Mouse (Mus musculus) lung, postnatal 4 days (tissue): ENCODE results near the gene Ankrd1.

Experiments used
- DNase-seq, 2 experiments: peaks; one replicate each; pipeline ENCODE4 v3.0.0; 2021

The Ankrd1 gene

DNA sequence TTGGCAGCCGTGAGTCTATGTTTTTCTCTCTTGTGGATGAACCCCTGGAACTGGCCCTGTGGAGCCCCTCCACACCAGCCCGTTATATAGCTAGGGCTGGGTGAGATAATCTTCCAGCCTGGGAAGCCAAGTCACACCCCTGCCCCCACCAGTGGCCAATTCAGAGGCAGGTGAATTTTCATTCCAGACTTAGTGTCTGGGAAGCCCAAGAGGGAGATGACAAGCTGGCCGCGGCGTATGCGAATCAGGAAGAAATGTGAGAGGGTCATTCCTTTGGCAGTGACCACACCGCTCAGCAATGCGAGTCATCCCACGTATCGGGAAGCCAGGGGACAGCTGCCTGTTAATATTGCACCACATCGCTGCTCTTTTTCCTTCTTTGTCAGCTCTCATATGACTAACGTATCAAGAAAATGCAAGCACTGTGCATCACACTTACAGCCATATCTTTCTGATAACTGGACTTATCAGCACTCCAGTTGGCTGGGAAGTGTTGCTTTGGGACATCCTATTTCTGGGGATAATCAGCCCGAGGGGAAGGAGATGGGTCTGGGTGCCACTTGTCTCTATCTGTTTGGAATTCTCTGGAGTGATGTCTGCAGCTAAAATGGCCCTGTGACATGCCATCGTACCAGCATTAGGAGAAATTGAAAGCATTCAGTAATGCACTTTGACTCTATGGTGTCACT is at the start of gene Ankrd1:
Ankrd1 (minus strand) TSS at position 317 of the 689 bp plus-strand sequence.
- DNase-seq = peak in 1 of 2 experiments; percentile 28

DNA sequence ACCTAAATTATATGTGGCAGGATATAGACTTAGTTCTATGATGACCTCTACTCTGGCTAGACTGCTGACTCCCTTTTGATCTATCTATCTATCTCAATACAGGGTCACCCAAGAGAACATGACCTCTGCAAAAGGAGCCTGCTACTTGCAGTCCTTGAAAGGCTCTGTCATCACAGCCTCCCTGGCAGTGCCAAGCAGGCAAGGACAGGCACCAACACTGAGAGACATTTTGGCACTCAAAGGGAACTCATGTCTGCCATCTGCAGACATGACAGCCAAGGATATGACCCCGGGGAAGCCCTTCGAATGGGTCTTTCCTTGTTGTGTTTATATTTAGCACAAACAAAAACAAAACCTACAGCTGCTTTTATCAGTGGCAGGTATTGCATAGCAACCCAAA is 49.2 kb upstream of the Ankrd1 start:
- DNase-seq = no peak

DNA sequence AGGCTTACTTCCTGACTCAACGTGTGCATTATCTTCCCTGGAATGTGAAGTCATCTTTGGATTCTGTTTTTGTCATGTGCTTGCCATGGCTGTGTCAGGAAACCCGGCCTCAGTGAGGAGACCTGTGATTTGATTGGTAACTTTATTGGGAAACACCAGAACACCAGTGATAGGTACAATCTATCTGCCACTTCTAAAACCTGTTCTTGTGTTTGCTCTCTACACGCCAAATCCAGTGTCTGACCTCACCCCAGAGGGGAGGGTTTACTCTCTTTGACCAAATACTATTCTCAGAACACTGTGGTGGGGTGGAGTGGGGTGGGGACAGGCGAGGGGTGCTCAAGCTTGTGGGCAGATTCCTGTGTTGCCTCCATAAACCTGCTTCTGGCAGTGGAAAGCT is 48.2 kb upstream of the Ankrd1 start:
- DNase-seq = no peak

DNA sequence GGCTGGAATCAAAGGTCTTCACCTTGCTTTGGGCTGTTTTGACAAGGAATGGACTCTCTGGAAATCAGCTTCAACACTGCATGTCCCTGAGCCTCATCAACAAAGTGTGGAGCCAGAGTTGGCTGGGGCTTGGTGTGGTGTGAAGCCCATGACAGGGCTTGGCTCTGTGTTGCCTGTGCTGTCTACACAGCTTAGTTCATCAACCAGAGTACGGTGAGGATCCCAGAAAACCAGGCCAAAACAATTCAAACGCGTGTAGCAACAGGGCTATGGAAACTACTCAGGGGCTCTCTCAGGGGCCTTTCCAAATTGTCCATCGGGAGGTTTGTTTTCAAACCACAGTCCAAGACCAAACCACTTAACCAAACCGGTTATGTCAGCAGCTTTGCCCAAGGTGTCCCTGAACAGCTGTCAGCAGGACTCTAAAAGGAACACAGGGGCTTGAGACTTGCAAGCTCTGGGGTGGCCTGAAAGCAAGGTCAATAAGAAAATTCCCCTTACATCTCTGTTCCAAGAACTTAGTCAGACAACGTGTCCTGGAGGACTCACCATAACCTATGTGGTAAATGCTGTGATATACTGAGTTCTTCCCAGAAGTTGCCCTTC is 47.5 kb upstream of the Ankrd1 start:
- peak; percentile 58 to 86 for DNase-seq

DNA sequence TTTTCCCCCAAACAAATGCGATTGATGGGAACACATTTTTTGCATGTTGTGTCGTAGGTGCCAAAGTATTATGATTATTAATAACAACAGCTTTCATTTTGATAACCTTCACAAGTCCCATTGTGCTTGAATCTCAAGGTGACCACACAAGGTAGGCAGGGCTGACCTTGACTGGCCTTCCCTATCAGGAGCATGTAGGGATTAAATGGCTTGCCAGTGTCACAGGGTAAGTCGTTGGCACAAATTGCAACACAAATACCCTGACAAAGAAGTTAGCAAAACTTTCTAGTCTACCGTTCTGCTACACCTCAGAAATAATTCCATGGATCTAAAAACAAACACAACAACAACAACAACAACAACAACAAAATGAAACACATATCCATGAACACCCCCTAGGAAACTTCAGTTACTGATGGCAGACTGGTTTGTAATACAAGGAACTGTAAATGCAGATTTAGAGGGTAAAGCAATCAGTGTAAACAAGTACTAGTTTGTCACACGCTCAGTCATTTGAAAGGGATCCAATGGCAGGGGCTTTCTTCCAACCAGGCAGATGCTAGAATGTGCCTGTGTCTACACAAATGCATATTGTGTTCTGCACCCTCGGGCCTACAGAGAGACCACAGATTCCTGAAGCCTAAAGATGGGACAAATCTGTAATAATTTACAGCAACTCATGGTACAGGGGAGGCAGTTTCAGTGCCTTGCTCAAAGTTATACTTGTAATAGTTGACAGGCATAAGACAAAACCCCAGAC is 46.7 kb upstream of the Ankrd1 start:
- DNase-seq = no peak

DNA sequence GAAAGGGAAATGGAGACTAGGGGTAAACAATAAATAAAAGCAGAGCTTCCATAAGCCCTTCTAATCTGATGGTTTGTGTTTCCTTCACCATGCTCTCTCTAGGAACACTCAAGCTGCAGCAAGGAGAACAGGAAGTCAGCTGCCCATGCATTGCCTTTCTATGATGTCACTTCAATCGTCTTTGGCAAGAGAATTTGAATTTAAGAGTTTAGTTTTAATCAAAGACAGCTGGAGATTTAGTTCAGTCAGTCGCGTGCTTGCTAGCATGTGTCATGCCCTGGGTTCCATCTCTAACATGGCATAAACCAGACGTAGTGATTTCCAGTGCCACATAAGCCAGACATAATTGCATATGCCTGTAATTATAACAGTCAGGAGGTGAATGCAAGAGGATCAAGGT is 45.5 kb upstream of the Ankrd1 start:
- no peak for DNase-seq

DNA sequence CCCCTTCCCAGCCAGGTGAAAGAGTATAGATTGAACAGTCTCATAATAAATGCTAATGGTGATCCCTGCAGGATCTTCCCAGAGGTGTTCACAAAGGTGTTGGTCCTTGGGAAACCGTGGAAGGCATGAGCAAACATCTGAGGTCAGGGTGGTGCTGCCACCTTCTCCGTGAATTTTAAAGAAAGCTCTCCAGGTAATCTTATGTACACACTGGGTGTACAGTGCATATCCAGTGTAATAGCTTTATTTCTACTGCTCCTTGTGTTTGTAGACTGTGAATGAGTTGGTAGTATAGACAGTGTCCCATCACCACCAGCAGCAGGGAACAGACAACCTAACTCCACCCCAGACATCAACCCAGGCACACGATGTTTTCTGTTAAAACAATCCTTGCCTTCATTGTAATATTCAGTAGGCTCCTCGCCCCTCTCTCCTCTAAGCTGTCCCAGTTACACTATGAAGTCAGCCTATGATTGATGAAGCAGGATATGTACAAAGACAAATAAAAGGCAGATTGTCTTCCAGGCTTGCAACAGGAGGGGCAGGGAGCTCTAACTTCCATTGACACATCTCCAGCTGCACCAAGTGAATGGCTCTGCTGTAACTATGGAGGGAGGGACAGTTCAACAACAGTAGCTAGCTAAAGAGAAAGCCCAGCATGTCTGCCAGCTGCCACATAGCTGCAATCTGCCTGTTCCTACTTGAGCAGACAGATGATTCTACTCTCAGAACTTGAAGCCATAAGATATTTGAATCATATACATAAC is 30.5 kb upstream of the Ankrd1 start:
- peak in 1 of 2 experiments; percentile 29 for DNase-seq

DNA sequence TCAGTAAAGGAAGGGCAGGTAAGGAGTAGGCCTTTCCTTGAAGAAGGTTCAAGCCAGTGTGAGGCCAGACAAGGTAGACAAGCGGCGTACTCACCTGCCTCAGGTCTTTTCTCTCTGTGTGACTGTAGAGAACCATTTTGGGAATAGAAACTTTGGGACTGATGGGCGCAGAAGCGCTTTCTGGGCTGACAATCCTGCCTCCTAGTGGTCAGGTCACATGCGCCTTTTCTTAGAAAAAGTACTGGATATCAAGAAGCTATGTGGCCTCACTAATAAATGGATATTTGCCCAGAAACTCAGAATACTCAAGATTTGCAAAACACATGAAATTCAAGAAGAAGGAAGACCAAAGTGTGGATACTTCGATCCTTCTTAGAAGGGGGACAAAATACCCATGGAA is 28.7 kb upstream of the Ankrd1 start:
- DNase-seq = no peak

DNA sequence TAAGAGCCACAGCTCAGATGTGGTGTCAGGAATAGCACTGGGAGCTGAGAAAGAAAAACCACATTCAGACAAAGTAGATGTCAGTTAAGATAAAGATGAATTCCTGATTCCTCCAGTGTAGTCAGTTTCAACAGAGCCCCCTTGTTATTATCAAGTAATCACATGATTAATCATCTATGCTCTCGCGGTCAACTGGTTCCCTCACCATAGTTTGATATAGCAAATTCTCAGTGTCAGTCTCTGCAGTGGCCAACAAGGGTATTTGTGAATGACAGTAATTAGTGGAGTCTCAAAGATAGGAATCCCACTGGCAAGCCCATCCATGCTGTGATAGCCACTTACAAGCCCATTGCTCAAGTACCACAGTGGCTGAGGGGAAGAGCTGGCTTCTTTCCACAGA is 23.7 kb upstream of the Ankrd1 start:
- DNase-seq = no peak

DNA sequence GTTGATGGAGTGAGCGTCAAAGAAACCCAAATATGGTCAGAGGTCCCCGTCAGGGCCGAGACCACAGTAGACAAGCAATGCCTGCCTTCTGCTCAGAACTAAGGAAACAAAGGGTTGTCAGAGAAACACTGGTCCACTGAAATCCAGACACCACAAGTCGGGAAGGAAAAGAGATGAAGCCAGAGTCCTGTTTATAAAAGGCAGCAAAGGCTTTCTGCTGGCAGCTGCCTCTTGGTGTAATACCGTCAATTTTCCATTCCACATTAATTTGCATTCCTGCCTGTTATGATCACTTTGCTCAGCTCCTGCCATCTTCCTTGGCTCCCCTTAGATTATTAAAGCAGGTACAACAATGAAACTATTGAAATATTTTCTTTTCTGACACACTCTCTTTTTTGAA is 13.8 kb upstream of the Ankrd1 start:
- DNase-seq = no peak

DNA sequence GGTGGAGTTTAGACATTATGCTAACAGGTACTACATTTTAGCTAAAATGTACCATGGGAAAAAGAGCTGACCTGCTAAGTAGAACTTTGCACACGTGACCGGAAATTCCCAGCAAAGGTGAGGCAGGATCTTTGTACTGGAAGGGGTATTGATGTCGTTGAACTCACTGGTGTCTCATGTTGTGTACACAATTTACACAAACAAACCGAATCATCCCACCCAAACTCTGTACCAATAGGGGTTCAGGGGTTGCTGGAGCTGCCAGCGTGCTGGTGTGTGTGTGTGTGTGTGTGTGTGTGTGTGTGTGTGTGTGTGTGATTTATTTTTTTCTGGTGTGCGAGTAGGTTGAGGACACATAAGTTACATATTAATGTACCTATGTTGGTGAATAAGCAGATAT is 13.2 kb upstream of the Ankrd1 start:
- DNase-seq = no peak

DNA sequence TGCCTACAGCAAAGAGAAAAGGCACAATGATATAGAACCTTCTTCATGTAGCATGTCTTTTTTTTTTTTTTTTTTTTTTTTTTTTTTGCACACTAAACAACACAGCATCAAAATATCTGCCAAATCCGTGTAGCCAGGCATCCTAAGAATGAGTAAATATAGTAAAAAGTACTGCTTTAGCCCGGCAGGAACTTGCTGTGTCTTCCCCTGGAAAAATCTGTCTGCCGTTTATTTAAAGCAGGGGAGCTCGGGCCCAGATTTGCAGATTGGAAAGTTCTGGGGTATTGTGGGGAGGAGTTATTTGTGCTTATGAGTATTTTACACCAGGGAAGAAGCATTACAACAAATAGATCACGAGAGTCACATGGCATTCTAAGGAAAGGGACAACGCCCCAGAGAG is 12.1 kb upstream of the Ankrd1 start:
- DNase-seq = no peak

DNA sequence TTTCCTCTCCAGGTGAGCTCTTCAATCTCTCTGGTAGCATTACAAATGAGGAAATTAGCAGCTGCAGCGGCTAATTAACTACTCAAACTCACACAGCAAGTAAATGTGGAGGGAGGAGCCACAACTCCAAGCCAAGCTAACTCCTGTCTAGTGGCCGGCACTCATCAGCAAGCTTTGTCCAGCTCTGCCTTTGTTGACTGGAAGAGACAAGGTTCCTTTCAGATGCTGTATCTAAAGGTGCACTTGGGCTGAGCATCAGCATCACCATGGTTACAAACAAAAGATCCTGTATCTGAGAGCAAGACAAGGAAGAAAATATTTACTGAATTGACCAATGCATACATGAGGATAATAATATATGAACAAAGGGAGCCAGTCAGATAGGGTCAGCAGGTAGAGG is 10.3 kb upstream of the Ankrd1 start:
- no peak for DNase-seq

DNA sequence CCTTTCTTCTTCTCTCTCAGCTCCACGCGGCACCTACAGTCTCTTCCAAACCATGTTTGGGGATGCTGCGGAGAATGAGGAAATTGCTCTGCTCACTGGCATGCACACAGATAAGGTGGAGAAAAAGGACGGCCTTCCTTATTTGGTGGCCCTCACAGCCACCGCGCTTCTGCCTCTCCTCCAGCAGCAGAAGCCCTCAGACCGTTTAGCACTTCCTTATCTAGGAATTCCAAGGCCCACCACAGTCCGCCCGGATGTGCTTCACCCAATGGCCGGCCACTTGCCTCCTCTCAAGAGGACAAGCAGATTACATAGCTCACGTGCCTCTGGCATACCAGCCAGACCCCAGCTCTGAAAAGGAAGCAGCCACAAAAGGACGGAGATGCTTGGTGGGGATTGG is 9.7 kb upstream of the Ankrd1 start:
- peak; percentile 24 to 66 for DNase-seq

DNA sequence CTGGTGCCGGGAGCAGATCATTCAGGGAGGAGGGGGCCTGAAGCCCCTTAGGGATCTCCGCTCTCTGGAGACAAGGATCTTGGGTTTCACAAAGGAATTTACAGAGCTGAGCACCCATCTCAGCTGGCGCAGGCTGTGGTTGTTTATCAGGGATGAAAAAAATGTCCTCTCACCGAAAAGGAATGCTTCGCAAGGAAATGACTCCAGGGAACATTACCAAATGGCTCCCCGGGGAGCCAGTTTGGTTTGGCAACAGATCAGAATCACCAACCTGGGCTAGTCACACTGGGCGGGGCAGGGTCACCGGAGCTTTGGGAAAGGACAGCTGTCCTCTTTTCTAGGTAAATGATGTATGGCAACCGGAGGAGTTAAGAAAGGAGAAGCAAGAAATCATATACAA is 9.3 kb upstream of the Ankrd1 start:
- peak in 1 of 2 experiments; percentile 30 for DNase-seq

DNA sequence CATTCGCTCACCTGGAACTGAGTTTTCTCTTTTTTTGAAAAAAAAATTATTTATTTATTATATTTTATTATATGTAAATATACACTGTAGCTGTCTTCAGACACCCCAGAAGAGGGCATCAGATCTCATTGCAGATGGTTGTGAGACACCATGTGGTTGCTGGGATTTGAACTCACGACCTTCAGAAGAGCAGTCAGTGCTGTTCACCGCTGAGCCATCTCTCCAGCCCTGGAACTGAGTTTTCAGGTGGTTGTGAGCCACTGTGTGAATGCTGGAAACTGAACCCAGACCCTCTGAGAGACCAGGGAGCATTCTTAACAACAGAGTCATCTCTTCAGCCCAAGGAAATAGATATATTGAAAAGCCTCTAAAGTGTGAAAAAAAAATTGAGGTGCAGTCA is 8.5 kb upstream of the Ankrd1 start:
- DNase-seq = no peak

DNA sequence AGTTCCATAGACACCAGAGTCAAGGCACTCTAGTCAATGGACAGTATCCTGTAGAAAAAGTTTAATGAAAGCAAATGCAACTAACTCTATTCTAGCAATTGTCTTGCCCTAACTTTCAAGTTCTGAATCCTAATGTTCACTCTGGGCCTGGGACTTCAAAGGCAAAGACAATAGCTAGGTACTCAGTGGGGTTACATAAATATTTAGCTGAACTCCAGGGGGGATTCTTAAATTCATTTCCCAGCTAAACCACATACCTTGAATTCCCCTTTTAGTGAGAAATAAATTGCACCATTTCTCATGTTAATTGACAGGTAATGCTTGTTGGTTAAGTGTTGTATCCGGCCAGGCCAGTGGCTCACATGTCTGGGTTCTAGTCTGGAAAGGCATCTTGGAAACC is 4.3 kb upstream of the Ankrd1 start:
- no peak for DNase-seq

DNA sequence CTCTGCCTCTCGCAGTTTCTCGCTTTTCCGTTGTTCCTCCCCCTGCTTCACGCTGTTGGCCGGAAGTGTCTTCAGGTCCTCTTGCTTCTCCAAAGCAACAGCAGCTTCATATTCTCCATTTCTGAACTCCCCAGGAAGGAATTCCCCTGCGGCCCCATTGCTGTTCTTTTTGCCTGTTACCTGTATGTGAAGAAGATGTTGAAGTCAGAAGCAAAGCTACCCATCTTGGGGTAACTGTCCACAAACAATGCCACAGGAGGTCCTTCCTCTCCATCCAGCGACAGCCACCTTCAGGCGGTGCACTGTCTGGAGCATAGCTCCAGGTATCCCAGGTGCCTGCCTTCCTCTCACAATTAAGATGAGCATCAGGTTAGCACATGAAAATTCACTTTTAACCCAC is 680 bp downstream of the Ankrd1 start:
- no peak for DNase-seq

DNA sequence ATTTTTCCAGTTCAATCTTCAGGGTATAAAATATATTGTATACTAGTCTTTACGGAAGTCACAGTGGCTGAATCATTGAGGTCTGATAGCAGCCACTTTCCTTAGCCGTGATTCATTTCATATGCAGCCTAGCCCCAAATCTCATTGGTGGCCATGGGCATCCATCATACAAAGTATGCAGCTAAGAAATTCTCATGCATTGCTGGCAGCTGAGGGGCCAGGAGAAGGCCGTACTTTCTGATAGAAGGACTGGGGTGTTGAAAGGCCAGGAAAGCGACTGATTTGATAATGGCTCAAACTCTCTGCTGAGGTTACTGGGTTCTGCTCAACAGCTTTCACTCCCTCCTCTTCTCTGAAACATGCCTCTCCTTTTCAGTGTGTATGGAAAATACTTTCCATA is 3.7 kb downstream of the Ankrd1 start:
- DNase-seq = no peak

DNA sequence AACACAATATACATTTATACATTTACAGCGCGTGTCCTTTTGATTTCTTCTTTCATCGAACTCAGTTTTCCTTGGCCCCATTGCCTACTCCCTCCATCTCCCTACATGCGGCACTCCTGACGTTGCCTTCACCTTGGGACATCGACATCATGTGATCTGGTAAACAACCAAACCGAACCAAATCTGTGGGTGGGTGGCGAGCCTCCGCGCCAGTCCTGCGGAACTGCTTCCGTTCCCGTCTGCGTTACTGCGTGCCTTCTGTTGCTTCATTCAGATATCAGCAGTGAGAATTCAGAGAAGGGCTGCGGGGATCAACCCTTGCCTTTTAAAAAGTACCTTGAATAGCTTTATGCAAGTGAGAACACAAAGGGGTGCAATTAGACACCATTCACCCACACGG is 7.9 kb downstream of the Ankrd1 start:
- no peak for DNase-seq

DNA sequence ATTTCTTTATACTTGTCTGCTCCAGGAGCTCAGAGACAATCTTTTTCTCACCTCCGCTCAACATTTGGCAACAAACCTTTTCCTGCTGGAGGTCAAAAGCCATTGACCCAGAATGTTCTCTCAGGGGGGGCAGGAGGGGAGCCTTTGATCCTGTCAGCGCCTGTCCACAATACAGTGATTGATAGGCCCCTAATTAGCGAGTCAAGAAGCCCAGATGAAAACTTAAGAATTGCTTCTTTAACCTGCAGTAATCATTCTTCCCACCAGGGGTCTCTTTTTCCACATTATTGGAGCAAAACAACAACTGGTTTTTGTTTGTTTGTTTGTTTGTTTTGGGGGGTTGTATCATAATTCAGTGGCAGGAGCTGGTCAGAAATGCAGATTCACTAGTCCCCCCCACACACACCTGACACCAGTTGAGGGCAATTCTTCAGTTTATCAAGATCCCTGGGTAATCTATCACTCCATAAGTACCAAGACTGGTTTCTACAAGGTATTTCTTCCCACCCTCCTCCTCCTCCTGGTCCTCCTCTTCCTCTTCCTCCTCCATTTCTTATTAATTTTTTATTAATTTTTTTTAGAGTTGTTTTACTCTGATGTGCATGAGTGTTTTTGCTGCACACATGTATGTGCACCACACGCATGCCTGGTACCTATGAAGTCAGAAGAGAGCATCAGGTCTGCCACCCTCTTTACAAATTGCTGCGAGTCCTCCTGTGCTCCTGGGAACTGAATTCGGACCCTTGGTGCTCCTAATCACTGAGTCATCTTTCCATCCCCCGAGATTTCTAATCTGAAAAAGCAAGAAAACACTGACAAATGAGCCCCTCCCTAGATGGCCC is 8.6 kb downstream of the Ankrd1 start:
- no peak for DNase-seq

DNA sequence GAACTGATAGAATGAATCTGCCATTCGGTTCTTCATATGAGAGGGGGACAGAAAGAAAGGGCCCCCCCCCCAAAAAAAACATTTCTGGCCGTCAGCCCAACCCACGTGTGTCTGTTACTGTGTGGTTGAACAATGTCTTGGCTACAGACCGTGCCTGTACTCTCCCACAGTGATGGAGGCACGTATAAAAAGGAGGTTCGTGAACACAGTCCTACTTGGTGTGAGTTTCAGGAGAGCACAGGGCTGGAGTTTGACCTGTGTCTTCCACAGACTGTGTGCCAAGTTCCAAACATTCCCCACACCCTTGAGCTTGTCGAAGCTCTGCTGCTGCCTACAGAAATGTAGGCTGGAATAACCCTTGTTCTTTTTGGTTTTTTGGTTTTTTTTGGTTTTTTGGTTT is 9.4 kb downstream of the Ankrd1 start:
- DNase-seq = no peak
